11 mouse cellular contexts compared by ENCODE assay signal in the genomic region with DNA sequence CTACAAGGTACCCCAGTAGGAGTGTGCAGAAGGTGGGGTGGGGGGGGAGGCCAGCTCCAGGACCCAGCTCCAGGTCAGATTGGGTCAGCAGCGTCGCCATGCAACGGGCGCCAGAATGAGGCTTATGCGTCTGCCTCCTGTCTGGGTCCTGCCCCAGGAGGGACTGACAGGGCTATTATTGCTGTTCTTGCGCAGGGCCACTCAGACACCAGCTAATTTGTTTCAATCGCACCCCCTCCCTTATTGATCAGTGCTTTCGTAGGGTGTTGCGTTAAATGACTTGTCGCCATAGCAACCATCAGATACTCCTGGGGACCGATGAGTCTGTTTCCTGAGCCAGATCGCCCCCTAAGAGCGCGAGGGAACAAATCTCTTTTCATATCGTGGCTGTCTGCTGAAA.
DNase-seq lines count a peak whose midpoint lies in the region; ATAC-seq lines count a peak whose summit lies in the region.
"Had no signal": no experiment of that assay in that cellular context is flagged by ENCODE, and none has a peak within 500 bp of the region (broad histone marks: within the 10 kb centered on the region; RNA-seq: fewer than 3 reads in every experiment).

No protein-coding gene starts in this region.

- no peaks in the 10 kb centered on the region for H3K9me3 ChIP-seq in hindbrain, embryonic 11.5 days (ENCODE audit: control insufficient read depth, low read length)
- no peaks in the 10 kb centered on the region for H3K9me3 ChIP-seq in midbrain, embryonic 13.5 days

- DNase-seq in CD4-positive, CD25-positive, alpha-beta regulatory T cell, adult 2 months (ENCODE audit: low read depth, low spot score) = peak; percentile 87
- DNase-seq in hindbrain, embryonic 11.5 days (ENCODE audit: low spot score) = peak; percentile 60
- no peak for DNase-seq in gastrocnemius, adult 8-10 months (ENCODE audit: low spot score in 2 of 2)
- DNase-seq in frontal cortex, postnatal 10 days (ENCODE audit: low spot score in 2 of 2) = no peak
- DNase-seq: gastrocnemius, postnatal 36 days; kidney, adult 2 months; spleen, adult 18-20 months; thymus, adult 2 months had no signal

- 0 out of 2 replicates have a peak overlapping the region, but pooled peaks have one; percentile 1 for H3K4me2 ChIP-seq in hindbrain, embryonic 11.5 days (replicated peaks; ENCODE audit: low read depth, low read length)
- H3K4me2 ChIP-seq in midbrain, embryonic 13.5 days (replicated peaks) = peak overlapping the region; percentile 45

- H3K9ac ChIP-seq in hindbrain, embryonic 11.5 days (ENCODE audit: low read depth, low read length) = no peak overlapping the region
- H3K9ac ChIP-seq in midbrain, embryonic 13.5 days (replicated peaks) = no peak overlapping the region; the same call in 1 of the 2 replicates

- peaks cover 9% of the 10 kb centered on the region for H3K27me3 ChIP-seq in hindbrain, embryonic 11.5 days (ENCODE audit: control insufficient read depth, insufficient read depth, low read length)
- H3K27me3 ChIP-seq in midbrain, embryonic 13.5 days = peaks cover 43% of the 10 kb centered on the region

- H3K4me1 ChIP-seq in hindbrain, embryonic 11.5 days (replicated peaks; ENCODE audit: control insufficient read depth, insufficient read depth, low read length) = peaks cover 7% of the 10 kb centered on the region
- H3K4me1 ChIP-seq in midbrain, embryonic 13.5 days (replicated peaks) = peaks cover 53% of the 10 kb centered on the region

- 6% methylated on average over 15 of the region's 15 CpGs for WGBS in hindbrain, embryonic 11.5 days
- 6% methylated on average over 15 of the region's 15 CpGs for WGBS in midbrain, embryonic 13.5 days

- H3K4me3 ChIP-seq in hindbrain, embryonic 11.5 days (ENCODE audit: low read depth, low read length) = no peak overlapping the region
- H3K4me3 ChIP-seq in midbrain, embryonic 13.5 days (replicated peaks) = no peak overlapping the region; the same call in 1 of the 2 replicates

- peak; percentile 60 for ATAC-seq in activated CD4-positive, CD25-positive, alpha-beta regulatory T cell, adult 4 months
- peak; percentile 58 for ATAC-seq in hindbrain, embryonic 11.5 days (ENCODE audit: low FRiP score)
- ATAC-seq in midbrain, embryonic 13.5 days = peak; percentile 21; the same call in 1 of the 2 replicates
- no peak for ATAC-seq in erythroblast, adult 5-6 weeks (replicated peaks; ENCODE audit: low FRiP score, poor library complexity, severe bottlenecking)

- H3K36me3 ChIP-seq in hindbrain, embryonic 11.5 days (ENCODE audit: control insufficient read depth, insufficient read depth, low read length) = no peaks in the 10 kb centered on the region
- H3K36me3 ChIP-seq in midbrain, embryonic 13.5 days = no peaks in the 10 kb centered on the region

- peak overlapping the region; percentile 65; the same call in 1 of the 2 replicates for H3K27ac ChIP-seq in hindbrain, embryonic 11.5 days (ENCODE audit: low read depth, low read length)
- no peak overlapping the region for H3K27ac ChIP-seq in midbrain, embryonic 13.5 days

Comparison
In these comparisons a context has a peak if more than half of its experiments do, and no peak if none do; other contexts are left out.
1. DNase-seq: peak in CD4-positive, CD25-positive, alpha-beta regulatory T cell, adult 2 months (single experiment) and hindbrain, embryonic 11.5 days (single experiment); none in gastrocnemius, adult 8-10 months (0 of 2) and frontal cortex, postnatal 10 days (0 of 2).